Mouse (Mus musculus) myocyte (in vitro differentiated cells): ENCODE measurements around the gene Trappc2. TPM values are rescaled to one million over a fixed set of nuclear protein-coding genes. Genes with fewer than 3 reads are reported as not detected.
A peak's percentile ranks its signal among the peaks of the same experiment; 100 is the strongest.

Source experiments
- H3K27me3 ChIP-seq: one replicate; pipeline ENCODE4 v1.6.1; 2011; ENCODE audit not compliant: control insufficient read depth, insufficient read depth, insufficient read length
- H3K36me3 ChIP-seq: one replicate; pipeline ENCODE4 v1.6.1; 2011; ENCODE audit not compliant: control insufficient read depth, insufficient read depth
- H3K4me2 ChIP-seq: one replicate; pipeline ENCODE4 v1.6.1; 2011; ENCODE audit warnings: low read depth, control low read depth
- H3K4me3 ChIP-seq: one replicate; pipeline ENCODE4 v1.5.1; 2011; ENCODE audit warnings: mild to moderate bottlenecking, control low read depth, moderate library complexity
- H3K79me2 ChIP-seq: one replicate; pipeline ENCODE4 v1.6.1; 2011; ENCODE audit not compliant: control insufficient read depth, insufficient read depth
- H3ac ChIP-seq: one replicate; pipeline ENCODE4 v1.6.1; 2011; ENCODE audit not compliant: control insufficient read depth, insufficient read length
- CEBPB ChIP-seq: IDR thresholded peaks from 2 replicates; pipeline ENCODE4 v1.6.1; 2011; ENCODE audit warnings: mild to moderate bottlenecking, moderate library complexity; ENCODE audit not compliant: poor library complexity, insufficient read depth, severe bottlenecking
- E2F4 ChIP-seq: IDR thresholded peaks from one replicate; pipeline ENCODE4 v1.6.1; 2011; ENCODE audit warnings: mild to moderate bottlenecking, control low read depth, moderate library complexity; ENCODE audit not compliant: insufficient read depth
- MAX ChIP-seq: IDR thresholded peaks from one replicate; pipeline ENCODE4 v1.6.1; 2011; ENCODE audit warnings: low read depth, mild to moderate bottlenecking, control low read depth
- MYOD1 ChIP-seq, 3 experiments: IDR thresholded peaks; one replicate each; pipeline ENCODE4 v1.6.1; 2011; ENCODE audit warnings: control low read depth in 2 of 3, low read depth in 2 of 3, mild to moderate bottlenecking in 2 of 3, moderate library complexity in 1 of 3; ENCODE audit not compliant: insufficient read length in 2 of 3, control insufficient read depth in 1 of 3
- MYOG ChIP-seq, 3 experiments: IDR thresholded peaks; one replicate each; pipeline ENCODE4 v1.6.1; 2011; ENCODE audit warnings: control low read depth in 2 of 3, low read depth in 2 of 3, mild to moderate bottlenecking in 2 of 3; ENCODE audit not compliant: insufficient read length in 2 of 3, control insufficient read depth in 1 of 3, insufficient read depth in 1 of 3
- POLR2A ChIP-seq: IDR thresholded peaks from one replicate; pipeline ENCODE4 v1.6.1; 2011; ENCODE audit warnings: low read depth, mild to moderate bottlenecking, control low read depth, moderate library complexity; ENCODE audit not compliant: insufficient read length
- POLR2AphosphoS2 ChIP-seq: IDR thresholded peaks from one replicate; pipeline ENCODE4 v1.6.1; 2011; ENCODE audit warnings: low read depth, control low read depth; ENCODE audit not compliant: insufficient read length
- REST ChIP-seq: IDR thresholded peaks from one replicate; pipeline ENCODE4 v1.6.1; 2011; ENCODE audit warnings: mild to moderate bottlenecking, control low read depth, moderate library complexity; ENCODE audit not compliant: insufficient read depth, insufficient read length
- SRF ChIP-seq: IDR thresholded peaks from one replicate; pipeline ENCODE4 v1.6.1; 2011; ENCODE audit warnings: low read depth; ENCODE audit not compliant: control insufficient read depth, insufficient read length
- TCF12 ChIP-seq: IDR thresholded peaks from one replicate; pipeline ENCODE4 v1.6.1; 2011; ENCODE audit warnings: mild to moderate bottlenecking, control low read depth; ENCODE audit not compliant: poor library complexity, insufficient read depth, severe bottlenecking
- TCF3 ChIP-seq: IDR thresholded peaks from one replicate; pipeline ENCODE4 v1.6.1; 2011; ENCODE audit warnings: low read depth, control low read depth; ENCODE audit not compliant: insufficient read length
- USF1 ChIP-seq: IDR thresholded peaks from one replicate; pipeline ENCODE4 v1.6.1; 2011; ENCODE audit warnings: low read depth, mild to moderate bottlenecking, control low read depth, moderate library complexity
- polyA plus RNA-seq: library from polyadenylated mRNA; unstranded; fragments of >200 nt; fragmentation: generic; extraction: Trizol; gene quantifications from one replicate; pipeline ENCODE4 v1.2.1, GENCODE M21; 2012; ENCODE audit warnings: missing spikeins

Trappc2 gene
- 7.1 TPM for polyA plus RNA-seq

GRCm38 (mm10) chrX:166440036-166440615 lies at the start of gene Trappc2:
Gene Trappc2 (plus strand): TSS chrX:166440574.
- peak within 1 kb of the TSS; percentile 35 for H3ac ChIP-seq
- H3K4me3 ChIP-seq, result peak within 1 kb of the TSS; percentile 46
- H3K4me2 ChIP-seq, result peak within 1 kb of the TSS; percentile 74
- H3K27me3 ChIP-seq, result no peaks in the 10 kb centered on the region
- H3K79me2 ChIP-seq, result peaks cover 14% of the 10 kb centered on the region
- H3K36me3 ChIP-seq, result no peaks in the 10 kb centered on the region
- TF ChIP-seq POLR2AphosphoS2 (no peak), MAX (no peak), TCF12 (no peak)

GRCm38 (mm10) chrX:166393753-166394152 lies 46.6 kb upstream of the Trappc2 start:
- Histone ChIP-seq H3K36me3 (no peaks in the 10 kb centered on the region), H3K4me2 (no peak overlapping the region), H3K4me3 (no peak overlapping the region), H3K79me2 (no peaks in the 10 kb centered on the region), H3K27me3 (no peaks in the 10 kb centered on the region), H3ac (no peak overlapping the region)
- TF ChIP-seq REST, result no peak
- no peak for TF ChIP-seq POLR2AphosphoS2

GRCm38 (mm10) chrX:166407865-166408264 lies 32.5 kb upstream of the Trappc2 start:
- no peak overlapping the region for H3K4me2 ChIP-seq
- H3K4me3 ChIP-seq, result no peak overlapping the region
- TF ChIP-seq E2F4 (no peak), CEBPB (no peak), SRF (no peak), REST (no peak), POLR2A (no peak), POLR2AphosphoS2 (no peak), USF1 (no peak), MYOG (IDR thresholded peaks at IDR 0.05; ENCODE audit: control insufficient read depth in 1 of 3, insufficient read depth in 1 of 3, insufficient read length in 2 of 3, low read depth in 2 of 3) (no peak), MYOD1 (IDR thresholded peaks at IDR 0.05; ENCODE audit: control insufficient read depth in 1 of 3, insufficient read length in 2 of 3, low read depth in 2 of 3) (no peak), MAX (no peak), TCF3 (no peak), TCF12 (no peak)
- H3K36me3 ChIP-seq, result no peaks in the 10 kb centered on the region
- no peaks in the 10 kb centered on the region for H3K79me2 ChIP-seq
- no peak overlapping the region for H3ac ChIP-seq
- H3K27me3 ChIP-seq, result no peaks in the 10 kb centered on the region

- H3K4me3 ChIP-seq, result no peak overlapping the region
- no peaks in the 10 kb centered on the region for H3K36me3 ChIP-seq
- H3ac ChIP-seq, result no peak overlapping the region
- no peaks in the 10 kb centered on the region for H3K79me2 ChIP-seq
- H3K4me2 ChIP-seq, result no peak overlapping the region
- TF ChIP-seq MAX (no peak), TCF3 (no peak)
- H3K27me3 ChIP-seq, result no peaks in the 10 kb centered on the region
Observed at GRCm38 (mm10) chrX:166416196-166416595, 24.2 kb upstream of the Trappc2 start.

GRCm38 (mm10) chrX:166434812-166435211 lies 5.6 kb upstream of the Trappc2 start:
- no peak overlapping the region for H3K4me3 ChIP-seq
- H3K79me2 ChIP-seq, result no peaks in the 10 kb centered on the region
- H3K27me3 ChIP-seq, result no peaks in the 10 kb centered on the region
- no peak overlapping the region for H3ac ChIP-seq
- TF ChIP-seq CEBPB (no peak), SRF (no peak), POLR2AphosphoS2 (no peak), USF1 (no peak), REST (no peak)
- no peak overlapping the region for H3K4me2 ChIP-seq
- H3K36me3 ChIP-seq, result no peaks in the 10 kb centered on the region

- TF ChIP-seq POLR2AphosphoS2 (peak; percentile 64), TCF12 (no peak), USF1 (no peak), MYOG (IDR thresholded peaks at IDR 0.05; ENCODE audit: control insufficient read depth in 1 of 3, insufficient read depth in 1 of 3, insufficient read length in 2 of 3, low read depth in 2 of 3) (no peak), MAX (no peak), TCF3 (no peak), CEBPB (no peak), SRF (no peak), POLR2A (peak; percentile 88), E2F4 (no peak), MYOD1 (IDR thresholded peaks at IDR 0.05; ENCODE audit: control insufficient read depth in 1 of 3, insufficient read length in 2 of 3, low read depth in 2 of 3) (no peak), REST (no peak)
- Histone ChIP-seq H3K79me2 (peaks cover 14% of the 10 kb centered on the region), H3K4me3 (peak within 1 kb of the TSS; percentile 46), H3K4me2 (peak within 1 kb of the TSS; percentile 74), H3ac (peak within 1 kb of the TSS; percentile 35), H3K27me3 (no peaks in the 10 kb centered on the region), H3K36me3 (no peaks in the 10 kb centered on the region)
Observed at GRCm38 (mm10) chrX:166440616-166441063, 266 bp downstream of the Trappc2 start, which contains the start of gene Ofd1. Gene Ofd1 (minus strand): TSS chrX:166440704.
